Mouse (Mus musculus): ENCODE measurements around the gene Ush2a. TPM values are rescaled to one million over a fixed set of nuclear protein-coding genes. Genes with fewer than 3 reads are reported as not detected.

Ush2a gene
- polyA plus RNA-seq, 1 experiment from 2014 or later: 0.09 TPM

DNA sequence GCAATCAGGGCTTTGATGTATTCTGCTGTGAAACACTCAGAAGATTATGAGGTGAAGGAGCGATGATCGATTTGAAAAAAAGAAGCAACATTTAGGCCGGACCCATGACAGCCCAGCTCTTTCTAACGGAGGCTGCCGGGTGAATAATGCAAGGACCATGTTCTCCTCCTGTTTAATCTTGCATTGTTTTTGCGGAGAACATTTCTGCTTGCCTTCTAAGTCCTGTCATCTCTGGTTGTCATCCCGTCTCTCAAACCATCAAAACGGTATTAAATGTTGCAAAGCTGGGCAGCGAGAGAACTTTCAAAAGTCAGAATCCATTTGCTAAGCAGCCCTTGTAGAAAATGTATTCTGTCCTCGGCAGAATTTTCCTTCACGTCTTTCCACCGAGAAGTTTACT is 394.3 kb downstream of the Ush2a start:
- DNase-seq (ENCODE audit: low spot score): no peak
- Histone ChIP-seq H3K27me3 (replicated peaks; ENCODE audit: low read depth, poor library complexity, severe bottlenecking) (0 out of 2 replicates have a peak, but pooled peaks cover 6% of the 10 kb centered on the region), H3K27ac (replicated peaks) (no peak overlapping the region), H3K9me3 (no peaks in the 10 kb centered on the region), H3K4me3 (no peak overlapping the region), H3K4me1 (peaks cover 20% of the 10 kb centered on the region), H3K36me3 (replicated peaks) (no peaks in the 10 kb centered on the region)
- 75% methylated on average over 12 of the region's 12 CpGs for WGBS

DNA sequence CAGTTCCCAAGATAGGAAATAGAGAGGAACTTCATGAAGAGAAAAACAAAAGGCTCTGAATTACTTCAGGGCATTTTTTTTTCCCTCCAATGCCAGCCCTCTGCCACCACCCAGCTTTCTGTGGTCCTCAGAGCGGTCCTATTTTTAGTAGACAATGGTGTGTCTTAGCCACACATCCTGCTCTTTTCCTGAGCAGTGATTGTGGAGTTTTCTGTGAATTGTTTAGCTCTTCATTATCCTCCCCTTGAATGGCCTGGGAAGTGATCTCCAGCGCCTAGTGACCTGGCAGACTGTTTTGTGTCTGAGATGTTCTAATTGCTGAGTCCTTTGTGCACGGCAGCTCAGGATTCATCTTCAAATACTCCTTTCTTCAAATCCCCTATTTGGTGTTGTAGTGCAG is 397.3 kb downstream of the Ush2a start:
- no peaks in the 10 kb centered on the region for H3K36me3 ChIP-seq (replicated peaks)
- no peaks in the 10 kb centered on the region for H3K9me3 ChIP-seq
- WGBS: 13% methylated on average over 3 of the region's 3 CpGs
- H3K4me1 ChIP-seq: peaks cover 24% of the 10 kb centered on the region
- no peak for DNase-seq (ENCODE audit: low spot score)
- no peak overlapping the region for H3K4me3 ChIP-seq
- 0 out of 2 replicates have a peak, but pooled peaks cover 6% of the 10 kb centered on the region for H3K27me3 ChIP-seq (replicated peaks; ENCODE audit: low read depth, poor library complexity, severe bottlenecking)
- H3K27ac ChIP-seq (replicated peaks): no peak overlapping the region; the same call in 1 of the 2 replicates

DNA sequence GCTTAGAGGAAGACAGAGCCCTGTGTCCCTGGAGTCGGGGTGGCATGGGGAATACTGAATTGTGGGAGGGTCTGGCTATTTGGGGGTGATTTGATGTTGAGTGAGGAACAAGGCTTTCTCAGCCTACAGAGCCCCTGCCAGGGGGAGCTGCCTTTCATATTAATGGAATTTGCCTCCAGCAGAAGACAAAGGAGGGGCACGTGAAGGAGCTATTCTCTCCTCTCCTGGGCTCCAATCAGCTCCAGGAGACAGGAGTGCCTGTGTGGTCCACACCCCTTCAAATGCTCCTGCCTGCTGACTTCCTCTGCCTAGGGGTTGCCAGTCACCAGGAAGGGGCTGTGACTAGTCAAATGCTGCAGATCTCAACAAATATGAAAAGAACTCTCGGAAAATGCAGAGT is 398.5 kb downstream of the Ush2a start:
- Histone ChIP-seq H3K4me3 (peak overlapping the region; percentile 46), H3K9me3 (no peaks in the 10 kb centered on the region), H3K27ac (replicated peaks) (peak overlapping the region; percentile 72), H3K36me3 (replicated peaks) (no peaks in the 10 kb centered on the region), H3K4me1 (peaks cover 24% of the 10 kb centered on the region), H3K27me3 (replicated peaks; ENCODE audit: low read depth, poor library complexity, severe bottlenecking) (0 out of 2 replicates have a peak, but pooled peaks cover 6% of the 10 kb centered on the region)
- peak; percentile 66 for DNase-seq (ENCODE audit: low spot score)
- WGBS: 6% methylated on average over 3 of the region's 3 CpGs

GRCm38 (mm10) chr1:188660882-188661281 is 399.1 kb downstream of the Ush2a start:
- Histone ChIP-seq H3K36me3 (replicated peaks) (no peaks in the 10 kb centered on the region), H3K4me1 (peaks cover 24% of the 10 kb centered on the region), H3K27ac (replicated peaks) (peak overlapping the region; percentile 72), H3K4me3 (peak overlapping the region; percentile 46), H3K9me3 (no peaks in the 10 kb centered on the region), H3K27me3 (replicated peaks; ENCODE audit: low read depth, poor library complexity, severe bottlenecking) (0 out of 2 replicates have a peak, but pooled peaks cover 6% of the 10 kb centered on the region)
- peak; percentile 56 for DNase-seq (ENCODE audit: low spot score)
- WGBS: under 1% methylated on average over 8 of the region's 8 CpGs

DNA sequence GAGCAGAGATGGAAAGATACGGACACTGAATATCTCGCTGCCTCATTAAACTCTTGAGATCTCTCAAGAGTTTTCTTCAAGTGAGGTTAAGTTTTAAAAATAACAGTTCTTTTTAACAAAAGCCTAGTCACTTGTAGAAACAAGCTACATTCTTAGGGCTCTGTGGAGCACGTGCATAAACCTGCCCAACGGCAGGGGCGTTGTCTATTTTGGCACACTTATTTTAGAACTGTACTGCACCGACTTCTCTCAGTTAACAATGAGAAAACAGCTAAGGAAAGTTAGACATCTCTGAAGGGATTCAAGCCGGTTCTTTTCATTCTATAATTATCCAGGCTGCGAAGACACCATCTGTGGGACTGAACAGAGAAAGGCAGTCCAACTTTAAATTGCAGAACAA is 405.6 kb downstream of the Ush2a start:
- no peaks in the 10 kb centered on the region for H3K36me3 ChIP-seq (replicated peaks)
- no peak for DNase-seq (ENCODE audit: low spot score)
- no peak overlapping the region for H3K4me3 ChIP-seq
- no peaks in the 10 kb centered on the region for H3K27me3 ChIP-seq (replicated peaks; ENCODE audit: low read depth, poor library complexity, severe bottlenecking)
- H3K9me3 ChIP-seq: no peaks in the 10 kb centered on the region
- WGBS: 77% methylated on average over 8 of the region's 8 CpGs
- peaks cover 9% of the 10 kb centered on the region for H3K4me1 ChIP-seq
- no peak overlapping the region for H3K27ac ChIP-seq (replicated peaks)

DNA sequence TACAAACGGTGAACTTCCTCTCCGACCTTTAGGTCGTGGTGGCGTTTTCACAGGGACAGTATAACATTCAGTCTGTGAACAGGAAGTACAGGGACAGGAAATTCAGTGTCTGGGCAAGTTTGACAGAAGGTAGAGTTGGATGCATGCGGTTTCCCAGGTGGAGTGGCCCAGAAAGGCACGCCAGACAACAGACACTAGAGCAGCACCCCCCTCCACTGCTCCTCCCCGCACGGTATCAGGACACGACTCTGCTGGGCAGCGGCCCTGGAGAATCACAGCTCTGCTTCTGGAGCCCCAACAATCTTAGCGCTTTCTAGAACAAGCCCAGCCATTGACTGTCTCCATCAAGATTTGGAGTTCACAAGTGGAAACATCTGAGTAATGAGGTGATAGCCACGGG is 406.7 kb downstream of the Ush2a start:
- Histone ChIP-seq H3K9me3 (no peaks in the 10 kb centered on the region), H3K36me3 (replicated peaks) (no peaks in the 10 kb centered on the region), H3K4me1 (peaks cover 9% of the 10 kb centered on the region), H3K27me3 (replicated peaks; ENCODE audit: low read depth, poor library complexity, severe bottlenecking) (no peaks in the 10 kb centered on the region), H3K27ac (replicated peaks) (no peak overlapping the region), H3K4me3 (no peak overlapping the region)
- no peak for DNase-seq (ENCODE audit: low spot score)
- 74% methylated on average over 12 of the region's 12 CpGs for WGBS

DNA sequence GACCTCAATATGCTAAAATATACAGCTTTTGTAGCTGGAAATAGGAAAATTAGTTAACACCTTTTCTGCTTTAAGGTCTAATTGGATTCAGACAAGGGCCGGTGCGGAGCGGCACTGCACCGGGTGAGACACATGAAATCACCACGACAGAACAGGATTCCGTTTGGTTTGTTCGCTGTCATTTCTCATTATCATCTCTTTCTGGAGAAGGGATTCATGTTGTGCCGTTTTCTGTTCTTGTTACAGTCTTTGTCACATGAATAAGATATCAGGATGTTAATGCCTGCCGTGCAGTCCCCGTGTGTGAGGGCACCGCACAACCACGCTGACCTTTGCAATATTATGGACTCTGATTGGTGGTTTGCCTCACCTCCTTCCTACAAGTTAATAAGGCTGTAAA is 411.0 kb downstream of the Ush2a start:
- no peaks in the 10 kb centered on the region for H3K27me3 ChIP-seq (replicated peaks; ENCODE audit: low read depth, poor library complexity, severe bottlenecking)
- peaks cover 13% of the 10 kb centered on the region for H3K4me1 ChIP-seq
- WGBS: 78% methylated on average over 12 of the region's 12 CpGs
- H3K36me3 ChIP-seq (replicated peaks): no peaks in the 10 kb centered on the region
- no peak overlapping the region for H3K27ac ChIP-seq (replicated peaks)
- no peak for DNase-seq (ENCODE audit: low spot score)
- H3K4me3 ChIP-seq: no peak overlapping the region
- H3K9me3 ChIP-seq: no peaks in the 10 kb centered on the region

- 75% methylated on average over 8 of the region's 8 CpGs for WGBS
- no peak for DNase-seq (ENCODE audit: low spot score)
- H3K4me1 ChIP-seq: peaks cover 12% of the 10 kb centered on the region
Measured at GRCm38 (mm10) chr1:188674640-188675510, 413.1 kb downstream of the Ush2a start.

DNA sequence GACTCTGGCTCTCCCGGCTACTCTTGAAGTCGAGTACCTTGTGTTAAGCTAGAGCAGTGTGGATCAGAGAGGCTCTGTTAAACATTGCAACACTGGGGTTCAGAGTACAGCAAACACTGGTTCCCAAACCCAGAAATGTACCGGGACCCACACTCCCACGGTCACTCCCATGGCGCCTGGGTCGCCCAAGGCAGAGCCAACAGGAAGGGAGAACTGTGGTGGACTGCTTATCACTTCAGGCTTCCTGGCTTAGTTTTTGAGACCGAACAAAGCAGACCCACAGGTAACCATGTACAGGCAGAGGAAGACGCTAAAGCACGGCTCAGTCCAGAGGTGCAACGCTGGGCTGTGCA is 413.7 kb downstream of the Ush2a start:
- no peaks in the 10 kb centered on the region for H3K27me3 ChIP-seq (replicated peaks; ENCODE audit: low read depth, poor library complexity, severe bottlenecking)
- H3K36me3 ChIP-seq (replicated peaks): no peaks in the 10 kb centered on the region
- peaks cover 12% of the 10 kb centered on the region for H3K4me1 ChIP-seq
- no peak overlapping the region for H3K27ac ChIP-seq (replicated peaks)
- H3K4me3 ChIP-seq: no peak overlapping the region
- no peaks in the 10 kb centered on the region for H3K9me3 ChIP-seq
- 93% methylated on average over 10 of the region's 10 CpGs for WGBS
- DNase-seq (ENCODE audit: low spot score): no peak

More at GRCm38 (mm10) chr1:188674640-188675510, 413.1 kb downstream of the Ush2a start:
- H3K4me3 ChIP-seq: no peak overlapping the region
- H3K27ac ChIP-seq (replicated peaks): no peak overlapping the region
- H3K27me3 ChIP-seq (replicated peaks; ENCODE audit: low read depth, poor library complexity, severe bottlenecking): no peaks in the 10 kb centered on the region
- no peaks in the 10 kb centered on the region for H3K9me3 ChIP-seq
- H3K36me3 ChIP-seq (replicated peaks): no peaks in the 10 kb centered on the region

DNA sequence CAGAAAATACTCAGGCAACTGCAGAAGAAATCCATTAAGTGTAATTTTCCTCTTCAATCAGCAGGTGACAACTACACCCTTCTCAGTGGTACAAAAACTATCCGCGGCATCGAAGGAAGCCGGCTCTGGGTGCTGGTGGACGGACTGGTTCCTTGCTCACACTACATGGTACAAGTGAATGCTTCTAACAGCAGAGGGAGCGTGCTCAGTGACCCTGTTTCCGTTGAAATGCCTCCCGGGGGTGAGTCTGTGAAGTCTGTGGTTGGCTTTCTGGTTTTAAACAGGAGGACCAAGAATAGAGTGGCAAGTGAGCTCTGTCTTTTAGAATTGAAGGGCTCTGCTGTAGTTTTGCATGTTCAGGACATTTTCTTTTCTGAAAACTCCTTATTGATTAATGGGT is 416.4 kb downstream of the Ush2a start:
- DNase-seq (ENCODE audit: low spot score): no peak
- 61% methylated on average over 8 of the region's 8 CpGs for WGBS
- Histone ChIP-seq H3K27me3 (replicated peaks; ENCODE audit: low read depth, poor library complexity, severe bottlenecking) (no peaks in the 10 kb centered on the region), H3K27ac (replicated peaks) (no peak overlapping the region), H3K4me1 (peaks cover 12% of the 10 kb centered on the region), H3K4me3 (no peak overlapping the region), H3K36me3 (replicated peaks) (no peaks in the 10 kb centered on the region), H3K9me3 (peaks cover 6% of the 10 kb centered on the region)

DNA sequence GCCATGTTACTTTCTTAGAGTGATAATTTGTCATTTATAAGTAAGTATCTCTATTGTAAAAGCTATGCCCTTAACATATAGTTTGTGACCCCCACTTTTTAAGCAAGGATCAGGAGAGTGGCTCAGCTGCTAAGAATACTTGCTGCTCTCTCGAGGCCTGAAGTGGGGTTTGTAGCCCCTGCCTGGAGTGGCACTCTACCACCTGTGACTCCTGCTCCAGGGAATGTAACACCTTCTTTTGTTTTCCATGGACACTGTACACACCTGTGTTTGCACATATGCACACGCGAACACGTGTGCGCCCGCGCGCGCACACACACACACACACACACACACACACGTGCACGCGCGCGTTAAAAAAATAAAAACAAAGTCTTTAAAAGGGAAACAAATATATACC is 424.5 kb downstream of the Ush2a start:
- DNase-seq (ENCODE audit: low spot score): no peak
- 96% methylated on average over 14 of the region's 14 CpGs for WGBS
- Histone ChIP-seq H3K4me3 (no peak overlapping the region), H3K4me1 (no peaks in the 10 kb centered on the region), H3K36me3 (replicated peaks) (no peaks in the 10 kb centered on the region), H3K27ac (replicated peaks) (no peak overlapping the region), H3K9me3 (peaks cover 8% of the 10 kb centered on the region), H3K27me3 (replicated peaks; ENCODE audit: low read depth, poor library complexity, severe bottlenecking) (no peaks in the 10 kb centered on the region)

DNA sequence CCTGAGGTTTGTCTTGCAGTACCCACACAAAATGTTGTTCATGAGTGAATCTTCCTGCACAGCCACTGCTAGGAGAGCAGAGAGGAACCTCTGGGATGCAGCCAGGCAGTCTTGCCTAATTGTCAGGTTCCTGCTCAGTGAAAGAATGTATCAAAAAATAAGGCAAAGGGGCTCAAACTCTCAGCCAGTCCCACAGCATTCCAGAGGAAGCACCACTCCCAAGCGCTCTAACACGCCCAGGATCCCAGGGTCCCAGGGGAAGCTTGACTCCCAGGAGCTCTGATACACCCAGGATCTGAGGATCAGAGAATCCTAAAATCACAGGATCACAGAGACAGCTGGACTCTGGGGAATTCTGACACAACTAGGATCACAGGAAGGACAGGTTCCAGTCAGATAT is 434.5 kb downstream of the Ush2a start:
- Histone ChIP-seq H3K36me3 (replicated peaks) (no peaks in the 10 kb centered on the region), H3K9me3 (no peaks in the 10 kb centered on the region), H3K4me1 (no peaks in the 10 kb centered on the region), H3K27ac (replicated peaks) (no peak overlapping the region), H3K27me3 (replicated peaks; ENCODE audit: low read depth, poor library complexity, severe bottlenecking) (no peaks in the 10 kb centered on the region), H3K4me3 (no peak overlapping the region)
- no peak for DNase-seq (ENCODE audit: low spot score)
- WGBS: 85% methylated on average over 2 of the region's 2 CpGs

DNA sequence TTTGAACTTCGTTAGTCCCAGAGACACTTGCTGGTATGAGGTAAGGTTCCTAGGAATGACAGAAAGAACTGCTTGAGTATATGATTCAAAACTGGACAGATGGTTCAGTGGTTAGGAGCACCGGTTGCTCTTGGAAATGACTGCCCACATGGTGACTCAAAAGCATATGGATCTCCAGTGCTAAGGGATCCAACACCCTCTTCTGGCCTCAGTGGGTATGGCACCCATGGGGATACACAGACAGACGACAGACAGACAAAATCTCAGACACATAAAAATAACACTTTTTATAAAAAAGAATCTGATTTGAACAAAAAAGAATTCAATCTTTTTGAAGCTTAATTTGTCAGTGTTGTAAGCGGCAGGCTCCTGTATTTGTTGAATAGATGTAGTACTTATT is 446.4 kb downstream of the Ush2a start:
- DNase-seq (ENCODE audit: low spot score): no peak
- Histone ChIP-seq H3K9me3 (no peaks in the 10 kb centered on the region), H3K36me3 (replicated peaks) (no peaks in the 10 kb centered on the region), H3K27ac (replicated peaks) (no peak overlapping the region), H3K27me3 (replicated peaks; ENCODE audit: low read depth, poor library complexity, severe bottlenecking) (no peaks in the 10 kb centered on the region), H3K4me3 (no peak overlapping the region), H3K4me1 (no peaks in the 10 kb centered on the region; the same call in 1 of the 2 replicates)
- 88% methylated on average over 4 of the region's 4 CpGs for WGBS

Measured in embryonic facial prominence, embryonic 10.5 days (tissue).